Mouse (Mus musculus): ENCODE data around the gene Ccl28. TPM values are rescaled to one million over a fixed set of nuclear protein-coding genes. Genes with fewer than 3 reads are reported as not detected.
"Not testable (repeated sequence)": the region's sequence is repeated elsewhere in the genome, so short reads cannot be mapped to it uniquely, and the experiment has no call there.

Gene Ccl28
- polyA plus RNA-seq, 1 experiment from 2014 or later = 0.08 TPM

GRCm38 (mm10) chr13:119690876-119691620 lies 67.4 kb downstream of the Ccl28 start:
- DNase-seq (ENCODE audit: low spot score) = peak; percentile 19
- Histone ChIP-seq H3K4me3 (replicated peaks; ENCODE audit: low read depth, low read length) (peak overlapping the region; percentile 73), H3K27me3 (ENCODE audit: insufficient read depth, low read length) (no peaks in the 10 kb centered on the region), H3K36me3 (ENCODE audit: insufficient read depth, low read length) (no peaks in the 10 kb centered on the region), H3K9ac (ENCODE audit: low read depth, low read length) (peak overlapping the region; percentile 71), H3K27ac (peak overlapping the region; percentile 93), H3K9me3 (replicated peaks; ENCODE audit: low read length) (no peaks in the 10 kb centered on the region), H3K4me2 (ENCODE audit: low read length) (peak overlapping the region; percentile 69), H3K4me1 (replicated peaks; ENCODE audit: insufficient read depth, low read length) (0 out of 2 replicates have a peak, but pooled peaks cover 4% of the 10 kb centered on the region)
- WGBS = 2% methylated on average over 7 of the region's 7 CpGs
- no peak for TF ChIP-seq CTCF (IDR thresholded peaks at IDR 0.05; ENCODE audit: low read depth)
- ATAC-seq (replicated peaks; ENCODE audit: low FRiP score, low read depth) = no peak

- DNase-seq (ENCODE audit: low spot score); ATAC-seq (replicated peaks; ENCODE audit: low FRiP score, low read depth); H3K27ac ChIP-seq; H3K9me3 ChIP-seq (replicated peaks; ENCODE audit: low read length); H3K4me1 ChIP-seq (replicated peaks; ENCODE audit: insufficient read depth, low read length); H3K36me3 ChIP-seq (ENCODE audit: insufficient read depth, low read length); H3K27me3 ChIP-seq (ENCODE audit: insufficient read depth, low read length): not testable (repeated sequence)
- peak overlapping the region; percentile 73 for H3K4me3 ChIP-seq (replicated peaks; ENCODE audit: low read depth, low read length)
- peak overlapping the region; percentile 71; the same call in 1 of the 2 replicates for H3K9ac ChIP-seq (ENCODE audit: low read depth, low read length)
- 50% methylated on average over 3 of the region's 3 CpGs for WGBS
- peak overlapping the region; percentile 69 for H3K4me2 ChIP-seq (ENCODE audit: low read length)
These were observed 68.3 kb downstream of the Ccl28 start for GRCm38 (mm10) chr13:119691958-119692357.

- H3K27me3 ChIP-seq (ENCODE audit: insufficient read depth, low read length) = no peaks in the 10 kb centered on the region
- no peaks in the 10 kb centered on the region for H3K9me3 ChIP-seq (replicated peaks; ENCODE audit: low read length)
- H3K36me3 ChIP-seq (ENCODE audit: insufficient read depth, low read length) = peaks cover 12% of the 10 kb centered on the region
- no peak for TF ChIP-seq CTCF (IDR thresholded peaks at IDR 0.05; ENCODE audit: low read depth)
- H3K4me3 ChIP-seq (replicated peaks; ENCODE audit: low read depth, low read length) = no peak overlapping the region
- no peak overlapping the region for H3K27ac ChIP-seq
- DNase-seq (ENCODE audit: low spot score) (no peak), ATAC-seq (replicated peaks; ENCODE audit: low FRiP score, low read depth) (no peak)
- no peak overlapping the region for H3K9ac ChIP-seq (ENCODE audit: low read depth, low read length)
- peaks cover 4% of the 10 kb centered on the region; the same call in 1 of the 2 replicates for H3K4me1 ChIP-seq (replicated peaks; ENCODE audit: insufficient read depth, low read length)
- WGBS = 68% methylated on average over 4 of the region's 4 CpGs
- no peak overlapping the region for H3K4me2 ChIP-seq (ENCODE audit: low read length)
These were observed 72.1 kb downstream of the Ccl28 start for GRCm38 (mm10) chr13:119695676-119696075.

- Histone ChIP-seq H3K4me1 (replicated peaks; ENCODE audit: insufficient read depth, low read length) (peaks cover 4% of the 10 kb centered on the region; the same call in 1 of the 2 replicates), H3K36me3 (ENCODE audit: insufficient read depth, low read length) (peaks cover 17% of the 10 kb centered on the region), H3K9me3 (replicated peaks; ENCODE audit: low read length) (no peaks in the 10 kb centered on the region), H3K4me2 (ENCODE audit: low read length) (no peak overlapping the region), H3K9ac (ENCODE audit: low read depth, low read length) (no peak overlapping the region), H3K27me3 (ENCODE audit: insufficient read depth, low read length) (no peaks in the 10 kb centered on the region), H3K27ac (no peak overlapping the region), H3K4me3 (replicated peaks; ENCODE audit: low read depth, low read length) (no peak overlapping the region)
- 76% methylated on average over 1 of the region's 1 CpGs for WGBS
- no peak for ATAC-seq (replicated peaks; ENCODE audit: low FRiP score, low read depth)
- TF ChIP-seq CTCF (IDR thresholded peaks at IDR 0.05; ENCODE audit: low read depth) = no peak
- no peak for DNase-seq (ENCODE audit: low spot score)
These were observed 72.9 kb downstream of the Ccl28 start for GRCm38 (mm10) chr13:119696496-119696895.

- Histone ChIP-seq H3K9me3 (replicated peaks; ENCODE audit: low read length) (no peaks in the 10 kb centered on the region), H3K4me3 (replicated peaks; ENCODE audit: low read depth, low read length) (no peak overlapping the region), H3K36me3 (ENCODE audit: insufficient read depth, low read length) (peaks cover 27% of the 10 kb centered on the region), H3K4me1 (replicated peaks; ENCODE audit: insufficient read depth, low read length) (peaks cover 4% of the 10 kb centered on the region; the same call in 1 of the 2 replicates), H3K4me2 (ENCODE audit: low read length) (no peak overlapping the region), H3K27me3 (ENCODE audit: insufficient read depth, low read length) (no peaks in the 10 kb centered on the region), H3K27ac (no peak overlapping the region), H3K9ac (ENCODE audit: low read depth, low read length) (no peak overlapping the region)
- TF ChIP-seq CTCF (IDR thresholded peaks at IDR 0.05; ENCODE audit: low read depth) = no peak
- WGBS = 78% methylated on average over 4 of the region's 4 CpGs
- no peak; the same call in 1 of the 2 replicates for ATAC-seq (replicated peaks; ENCODE audit: low FRiP score, low read depth)
- DNase-seq (ENCODE audit: low spot score) = no peak
These were observed 74.8 kb downstream of the Ccl28 start for GRCm38 (mm10) chr13:119698436-119698835.

Other genes starting within 250 kb of the Ccl28 start
- 109 and 110 TPM in 2 replicates for gene Paip1, start 195.2 kb upstream of the Ccl28 start, polyA plus RNA-seq (2015; fragmentation: Nextera tagmentation; extraction: Ambion mirVana)
- 51.1 and 51.6 TPM in 2 replicates for gene 4833420G17Rik, start 161.1 kb upstream of the Ccl28 start, polyA plus RNA-seq (2015; fragmentation: Nextera tagmentation; extraction: Ambion mirVana)
- 1.6 and 1.8 TPM in 2 replicates for gene Tmem267, start 135.8 kb upstream of the Ccl28 start, polyA plus RNA-seq (2015; fragmentation: Nextera tagmentation; extraction: Ambion mirVana)
- gene 3110070M22Rik, start 135.4 kb upstream of the Ccl28 start, polyA plus RNA-seq (2015; fragmentation: Nextera tagmentation; extraction: Ambion mirVana) = 0.91 and 1.9 TPM in 2 replicates
- 153 and 180 TPM in 2 replicates for gene Hmgcs1, start 66.6 kb downstream of the Ccl28 start, polyA plus RNA-seq (2015; fragmentation: Nextera tagmentation; extraction: Ambion mirVana)
- gene Nim1k, start 132.1 kb downstream of the Ccl28 start, polyA plus RNA-seq (2015; fragmentation: Nextera tagmentation; extraction: Ambion mirVana) = 1.2 and 1.3 TPM in 2 replicates
- 27.6 and 29.7 TPM in 2 replicates for gene Zfp131, start 167.1 kb downstream of the Ccl28 start, polyA plus RNA-seq (2015; fragmentation: Nextera tagmentation; extraction: Ambion mirVana)
- not detected in 2 replicates for gene AF067063, start 206.4 kb downstream of the Ccl28 start, polyA plus RNA-seq (2015; fragmentation: Nextera tagmentation; extraction: Ambion mirVana)
- gene D13Ertd608e, start 212.2 kb downstream of the Ccl28 start, polyA plus RNA-seq (2015; fragmentation: Nextera tagmentation; extraction: Ambion mirVana) = not detected in 2 replicates